Mouse (Mus musculus) cortical plate, adult 2 months (tissue): ENCODE data around the gene Trim41.

Experiments used
- CTCF ChIP-seq: fragments of 200-500 bp; IDR thresholded peaks from 2 replicates; pipeline ENCODE4 v1.5.1; 2011; ENCODE audit warnings: mild to moderate bottlenecking, control low read depth, low read length; ENCODE audit not compliant: insufficient read depth; ENCODE audit errors: extremely low read depth
- POLR2A ChIP-seq: fragments of 200-500 bp; IDR thresholded peaks from 2 replicates; pipeline ENCODE4 v1.6.1; 2011; ENCODE audit warnings: mild to moderate bottlenecking, low read length, control low read depth; ENCODE audit not compliant: insufficient read depth; ENCODE audit errors: extremely low read depth

DNA sequence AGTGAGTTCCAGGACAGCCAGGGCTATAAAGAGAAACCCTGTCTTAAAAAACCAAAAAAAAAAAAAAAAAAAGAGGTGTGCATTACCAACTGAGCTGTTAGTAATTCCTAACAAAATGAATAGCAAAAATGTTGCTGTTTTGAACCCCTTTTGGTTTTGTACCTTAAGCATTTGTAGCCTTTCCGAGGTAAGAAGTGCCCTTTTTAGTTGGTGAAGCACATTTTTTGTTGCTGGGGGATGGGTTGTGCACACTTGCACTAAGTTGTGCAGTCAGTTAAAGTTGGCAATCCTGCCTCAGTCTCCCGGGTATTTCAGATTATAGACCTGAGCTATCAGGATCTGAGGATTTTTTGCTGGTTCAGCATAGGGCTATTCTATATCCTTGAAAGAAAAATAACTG lies 12.2 kb downstream of the Trim41 start:
- TF ChIP-seq POLR2A (no peak), CTCF (no peak)
